Mouse (Mus musculus) limb, embryonic 12.5 days (tissue): Measurements from ENCODE around the gene Olfr918. TPM values are rescaled to one million over a fixed set of nuclear protein-coding genes. Genes with fewer than 3 reads are reported as not detected.

Experiments used
- ATAC-seq: fragments of 200-750 bp; cut with Nextera tagmentation; 2 replicates; pipeline ENCODE4 v1.8.0; 2017; ENCODE audit warnings: low read depth, moderate TSS enrichment; ENCODE audit not compliant: insufficient number of reproducible peaks, insufficient read depth, low FRiP score, low TSS enrichment
- H3K27ac ChIP-seq: fragments of 300-500 bp; sonication (generic); 2 replicates; pipeline ENCODE4 v1.5.1; 2016; ENCODE audit warnings: mild to moderate bottlenecking, moderate library complexity
- H3K27me3 ChIP-seq: fragments of 300-500 bp; sonication (generic); 2 replicates; pipeline ENCODE4 v1.6.1; 2016; ENCODE audit warnings: mild to moderate bottlenecking, moderate library complexity
- H3K36me3 ChIP-seq: fragments of 300-500 bp; sonication (generic); 2 replicates; pipeline ENCODE4 v1.6.1; 2016; ENCODE audit warnings: mild to moderate bottlenecking, moderate library complexity
- H3K4me1 ChIP-seq: fragments of 300-500 bp; sonication (generic); replicated peaks from 2 replicates; pipeline ENCODE4 v1.6.1; 2016
- H3K4me2 ChIP-seq: fragments of 300-500 bp; sonication (generic); 2 replicates; pipeline ENCODE4 v1.6.1; 2016; ENCODE audit warnings: mild to moderate bottlenecking, moderate library complexity
- H3K4me3 ChIP-seq: fragments of 300-500 bp; sonication (generic); replicated peaks from 2 replicates; pipeline ENCODE4 v1.5.1; 2016; ENCODE audit warnings: mild to moderate bottlenecking
- H3K9ac ChIP-seq: fragments of 300-500 bp; sonication (generic); replicated peaks from 2 replicates; pipeline ENCODE4 v1.6.1; 2016; ENCODE audit warnings: mild to moderate bottlenecking, moderate library complexity
- H3K9me3 ChIP-seq: fragments of 300-500 bp; sonication (generic); 2 replicates; pipeline ENCODE4 v1.6.1; 2016; ENCODE audit warnings: mild to moderate bottlenecking, moderate library complexity
- WGBS: fragments of 180-500 bp; shearing (Covaris S2); methylation state at CpG from one replicate; pipeline ENCODE4 v1.1.7; 2016; 5-methylcytosine and 5-hydroxymethylcytosine counted together
- polyA plus RNA-seq: library from polyadenylated mRNA; unstranded; fragments of >200 nt; fragmentation: Nextera tagmentation; extraction: Ambion mirVana; gene quantifications from 2 replicates; pipeline ENCODE4 v1.2.1, GENCODE M21; 2016

Olfr918 gene
- polyA plus RNA-seq, result not detected in 2 replicates

DNA sequence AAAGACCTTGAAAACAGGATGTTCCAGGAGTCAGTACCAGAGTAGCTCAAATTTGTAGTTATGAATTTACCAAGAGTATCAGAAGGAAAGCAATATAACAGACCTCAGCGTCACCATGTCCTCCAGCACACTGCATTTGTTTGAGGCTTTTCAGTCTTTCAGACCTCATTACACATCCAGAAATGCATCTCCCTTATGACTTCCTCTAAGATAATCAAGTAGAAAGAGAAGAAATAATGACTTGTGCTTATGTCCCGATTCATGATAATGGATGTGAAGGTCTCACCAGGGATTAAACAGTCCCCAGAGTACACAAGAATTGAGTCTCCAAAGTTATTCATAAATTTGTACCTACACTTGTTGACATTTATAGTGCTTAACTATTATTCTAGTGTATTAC lies at the start of gene Olfr918:
TSS of gene Olfr918 (minus strand) at position 101 of the 400 bp plus-strand sequence.
- H3K4me2 ChIP-seq, result no peak within 1 kb of the TSS
- H3K9ac ChIP-seq, result no peak within 1 kb of the TSS
- H3K4me1 ChIP-seq, result no peaks in the 10 kb centered on the region
- H3K9me3 ChIP-seq, result no peaks in the 10 kb centered on the region
- ATAC-seq, result no peak
- 87% methylated on average over 2 of the region's 2 CpGs for WGBS
- H3K4me3 ChIP-seq, result no peak within 1 kb of the TSS
- no peak within 1 kb of the TSS for H3K27ac ChIP-seq
- no peaks in the 10 kb centered on the region for H3K36me3 ChIP-seq
- H3K27me3 ChIP-seq, result no peaks in the 10 kb centered on the region

- Histone ChIP-seq H3K36me3 (peaks cover 27% of the 10 kb centered on the region; the same call in 1 of the 2 replicates), H3K9ac (no peak overlapping the region), H3K27me3 (no peaks in the 10 kb centered on the region), H3K4me3 (no peak overlapping the region), H3K9me3 (no peaks in the 10 kb centered on the region), H3K4me1 (peaks cover 6% of the 10 kb centered on the region), H3K27ac (no peak overlapping the region), H3K4me2 (no peak overlapping the region)
- no peak for ATAC-seq
- WGBS, result 97% methylated on average over 1 of the region's 1 CpGs
These were observed 49.6 kb upstream of the Olfr918 start for GRCm38 (mm10) chr9:38724044-38724443.

DNA sequence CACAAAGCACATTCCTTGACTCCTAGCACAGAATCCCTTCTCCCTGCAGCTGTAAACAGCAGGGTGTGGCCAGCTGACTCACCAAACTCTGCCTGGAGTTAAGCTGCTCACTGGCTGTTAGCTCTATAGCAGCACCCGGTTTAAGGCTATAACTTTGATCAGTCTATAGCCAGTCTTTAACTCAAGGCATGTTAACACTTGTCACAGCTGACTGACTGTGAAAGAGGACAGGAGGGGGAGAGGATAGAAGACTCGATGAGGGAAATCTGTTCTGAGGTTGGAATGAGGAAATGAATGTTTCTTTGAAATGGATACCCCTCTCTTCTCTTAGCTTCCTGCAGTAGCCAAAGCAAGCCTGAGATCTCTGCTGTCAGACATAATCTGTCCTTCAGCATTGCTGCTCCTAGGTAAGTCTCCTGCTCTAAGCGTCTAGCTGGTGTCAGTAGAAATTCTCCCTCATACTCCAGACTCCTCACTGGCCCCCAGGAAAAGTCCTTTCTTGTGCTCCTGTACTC lies 44.6 kb upstream of the Olfr918 start:
- Histone ChIP-seq H3K9me3 (no peaks in the 10 kb centered on the region), H3K36me3 (0 out of 2 replicates have a peak, but pooled peaks cover 5% of the 10 kb centered on the region), H3K9ac (peak overlapping the region; percentile 54), H3K4me3 (peak overlapping the region; percentile 52), H3K4me2 (peak overlapping the region; percentile 72), H3K27me3 (no peaks in the 10 kb centered on the region), H3K4me1 (peaks cover 9% of the 10 kb centered on the region), H3K27ac (no peak overlapping the region)
- ATAC-seq, result peak; percentile 69; the same call in 1 of the 2 replicates
- 8% methylated on average over 3 of the region's 3 CpGs for WGBS

- Histone ChIP-seq H3K27ac (peak within 1 kb of the TSS; percentile 66; the same call in 1 of the 2 replicates), H3K4me2 (peak within 1 kb of the TSS; percentile 72), H3K9me3 (no peaks in the 10 kb centered on the region), H3K36me3 (no peaks in the 10 kb centered on the region), H3K4me3 (peak within 1 kb of the TSS; percentile 52), H3K4me1 (peaks cover 9% of the 10 kb centered on the region), H3K9ac (peak within 1 kb of the TSS; percentile 54), H3K27me3 (no peaks in the 10 kb centered on the region)
- WGBS, result 2% methylated on average over 4 of the region's 4 CpGs
- ATAC-seq, result peak; percentile 69; the same call in 1 of the 2 replicates
These were observed 43.7 kb upstream of the Olfr918 start, which contains the start of gene Vwa5a for GRCm38 (mm10) chr9:38718102-38718501. Vwa5a (plus strand) TSS chr9:38718268.

DNA sequence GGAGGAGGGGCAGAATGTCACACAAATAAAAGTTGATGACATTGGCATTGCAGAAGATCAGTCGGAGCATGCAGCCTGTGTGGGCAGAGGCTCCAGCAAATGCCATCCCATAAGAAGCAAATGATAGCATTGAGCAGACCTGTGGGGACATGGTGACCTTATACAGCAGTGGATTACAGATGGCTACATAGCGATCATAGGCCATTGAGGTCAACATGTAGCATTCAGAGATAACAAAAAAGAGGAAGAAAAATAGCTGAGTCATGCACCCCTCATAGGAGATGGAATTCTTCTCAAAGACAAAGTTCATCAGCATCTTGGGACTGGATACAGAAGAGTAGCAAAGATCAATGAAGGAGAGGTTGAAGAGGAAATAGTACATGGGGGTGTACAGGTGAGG lies 1.5 kb downstream of the Olfr918 start:
- no peak for ATAC-seq
- no peaks in the 10 kb centered on the region for H3K36me3 ChIP-seq
- H3K4me1 ChIP-seq, result no peaks in the 10 kb centered on the region
- H3K27me3 ChIP-seq, result no peaks in the 10 kb centered on the region
- 80% methylated on average over 2 of the region's 2 CpGs for WGBS
- no peak overlapping the region for H3K4me2 ChIP-seq
- H3K4me3 ChIP-seq, result no peak overlapping the region
- no peaks in the 10 kb centered on the region for H3K9me3 ChIP-seq
- H3K27ac ChIP-seq, result no peak overlapping the region
- no peak overlapping the region for H3K9ac ChIP-seq

DNA sequence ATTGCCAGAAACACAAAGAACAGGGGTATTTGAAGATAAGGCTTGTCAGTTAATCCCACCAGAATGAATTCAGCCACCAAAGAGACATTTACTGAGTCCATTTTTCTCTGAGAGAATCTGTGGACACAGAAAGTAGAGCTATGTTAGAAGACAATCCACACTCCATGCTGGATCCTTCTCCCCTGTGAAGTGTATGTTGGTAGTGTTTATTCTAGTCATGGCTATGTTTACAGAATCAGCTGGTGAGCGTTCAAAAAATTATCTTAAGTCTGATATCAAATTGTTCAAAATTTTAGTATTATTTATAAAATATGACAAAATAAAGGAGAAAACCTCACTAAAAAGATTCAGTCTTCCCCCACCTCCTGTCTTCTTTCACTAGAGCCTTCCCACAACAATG lies 8.7 kb downstream of the Olfr918 start, which contains the start of gene Olfr917:
TSS of gene Olfr917 (minus strand) at position 101 of the 400 bp plus-strand sequence.
- no peaks in the 10 kb centered on the region for H3K27me3 ChIP-seq
- H3K9me3 ChIP-seq, result no peaks in the 10 kb centered on the region
- H3K27ac ChIP-seq, result no peak within 1 kb of the TSS
- no peak within 1 kb of the TSS for H3K4me2 ChIP-seq
- WGBS, result 88% methylated on average over 1 of the region's 1 CpGs
- no peaks in the 10 kb centered on the region for H3K4me1 ChIP-seq
- no peaks in the 10 kb centered on the region for H3K36me3 ChIP-seq
- H3K4me3 ChIP-seq, result no peak within 1 kb of the TSS
- no peak within 1 kb of the TSS for H3K9ac ChIP-seq
- no peak for ATAC-seq

DNA sequence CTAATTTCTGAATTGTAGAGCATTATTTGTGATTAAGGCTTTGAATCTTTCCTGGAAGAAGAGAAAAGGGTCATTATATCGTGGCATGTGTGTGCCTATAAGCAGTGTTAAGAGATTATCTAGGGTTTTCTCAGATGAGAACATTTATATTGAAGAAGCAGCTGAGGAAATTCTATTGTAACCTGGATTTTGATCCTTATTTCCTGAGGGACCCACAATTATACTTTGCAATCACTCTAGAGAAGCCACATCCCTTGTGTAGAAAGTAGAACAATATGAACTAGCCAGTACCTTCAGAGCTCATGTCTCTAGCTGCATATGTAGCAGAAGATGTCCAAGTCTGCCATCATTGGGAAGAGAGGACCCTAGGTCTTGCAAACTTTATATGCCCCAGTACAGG lies 14.6 kb downstream of the Olfr918 start, which contains the start of gene Olfr916:
TSS of gene Olfr916 (minus strand) at position 101 of the 400 bp plus-strand sequence.
- Histone ChIP-seq H3K27ac (no peak within 1 kb of the TSS), H3K9me3 (no peaks in the 10 kb centered on the region), H3K27me3 (no peaks in the 10 kb centered on the region), H3K4me1 (no peaks in the 10 kb centered on the region), H3K4me3 (no peak within 1 kb of the TSS), H3K36me3 (no peaks in the 10 kb centered on the region), H3K9ac (no peak within 1 kb of the TSS), H3K4me2 (no peak within 1 kb of the TSS)
- ATAC-seq, result no peak
- 68% methylated on average over 1 of the region's 1 CpGs for WGBS

DNA sequence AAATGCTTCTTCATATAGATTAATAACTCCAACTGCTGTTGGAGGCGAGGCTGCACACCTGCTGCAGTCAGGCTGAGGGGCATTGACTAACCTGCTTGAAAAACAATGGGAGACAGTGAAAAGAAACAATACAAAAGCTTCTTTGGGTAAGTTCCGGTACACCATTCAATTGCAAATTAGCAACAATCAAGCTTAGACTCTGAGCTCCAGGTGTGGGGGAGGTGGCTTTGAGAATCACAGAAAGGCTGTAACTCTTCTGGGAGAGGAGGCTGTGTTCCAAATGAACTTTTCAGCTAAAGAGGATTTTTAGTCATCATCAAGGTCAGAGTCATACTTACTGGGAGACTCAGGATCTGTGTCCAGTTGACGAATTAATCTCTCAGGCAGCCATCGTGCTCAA lies 42.0 kb downstream of the Olfr918 start:
- H3K4me3 ChIP-seq, result no peak overlapping the region
- no peaks in the 10 kb centered on the region for H3K4me1 ChIP-seq
- H3K9ac ChIP-seq, result no peak overlapping the region
- no peaks in the 10 kb centered on the region for H3K36me3 ChIP-seq
- no peak for ATAC-seq
- H3K4me2 ChIP-seq, result no peak overlapping the region
- H3K27ac ChIP-seq, result no peak overlapping the region
- WGBS, result 87% methylated on average over 4 of the region's 4 CpGs
- H3K9me3 ChIP-seq, result peaks cover 4% of the 10 kb centered on the region
- H3K27me3 ChIP-seq, result no peaks in the 10 kb centered on the region

Other genes with a start within 250 kb of the Olfr918 start
- gene Olfr901, start 245.1 kb downstream of the Olfr918 start, polyA plus RNA-seq, result not detected in 2 replicates
- gene Olfr902, start 226.9 kb downstream of the Olfr918 start, polyA plus RNA-seq, result not detected in 2 replicates
- gene Olfr904, start 211.5 kb downstream of the Olfr918 start, polyA plus RNA-seq, result not detected in 2 replicates
- not detected in 2 replicates for gene Olfr905, start 203.5 kb downstream of the Olfr918 start, polyA plus RNA-seq
- not detected in 2 replicates for gene Olfr906, start 187.5 kb downstream of the Olfr918 start, polyA plus RNA-seq
- gene Olfr907, start 178.8 kb downstream of the Olfr918 start, polyA plus RNA-seq, result not detected in 2 replicates
- not detected in 2 replicates for gene Olfr911-ps1, start 153.0 kb downstream of the Olfr918 start, polyA plus RNA-seq
- not detected in 2 replicates for gene Olfr910, start 136.8 kb downstream of the Olfr918 start, polyA plus RNA-seq
- gene Olfr912, start 94.4 kb downstream of the Olfr918 start, polyA plus RNA-seq, result not detected in 2 replicates
- not detected in 2 replicates for gene Olfr913, start 81.8 kb downstream of the Olfr918 start, polyA plus RNA-seq
- not detected in 2 replicates for gene Olfr914, start 69.5 kb downstream of the Olfr918 start, polyA plus RNA-seq
- not detected in 2 replicates for gene Olfr916, start 14.7 kb downstream of the Olfr918 start, polyA plus RNA-seq
- gene Olfr917, start 8.8 kb downstream of the Olfr918 start, polyA plus RNA-seq, result not detected in 2 replicates
- not detected in 2 replicates for gene Olfr919, start 29.1 kb upstream of the Olfr918 start, polyA plus RNA-seq
- 14.2 and 15.9 TPM in 2 replicates for gene Vwa5a, start 43.7 kb upstream of the Olfr918 start, polyA plus RNA-seq
- gene Olfr920, start 77.7 kb upstream of the Olfr918 start, polyA plus RNA-seq, result not detected in 2 replicates
- not detected in 2 replicates for gene Olfr921, start 98.5 kb upstream of the Olfr918 start, polyA plus RNA-seq
- gene Olfr922, start 140.0 kb upstream of the Olfr918 start, polyA plus RNA-seq, result not detected in 2 replicates
- not detected in 2 replicates for gene Olfr923, start 151.9 kb upstream of the Olfr918 start, polyA plus RNA-seq
- not detected in 2 replicates for gene Olfr924, start 169.8 kb upstream of the Olfr918 start, polyA plus RNA-seq
- gene Olfr26, start 180.5 kb upstream of the Olfr918 start, polyA plus RNA-seq, result not detected in 2 replicates
- gene Olfr926, start 202.5 kb upstream of the Olfr918 start, polyA plus RNA-seq, result not detected in 2 replicates